Mouse (Mus musculus) ovary, adult 18-20 months (tissue): Measurements from ENCODE around the gene Fam19a1.
"Not testable (repeated sequence)": the region's sequence is repeated elsewhere in the genome, so short reads cannot be mapped to it uniquely, and the experiment has no call there.

ENCODE experiments used
- DNase-seq: peaks from one replicate; pipeline ENCODE4 v3.0.0; 2022; ENCODE audit warnings: low spot score, mixed read lengths

Gene Fam19a1

GRCm38 (mm10) chr6:96112854-96113253 is at the start of gene Fam19a1:
Gene Fam19a1, plus strand, starts transcription at chr6:96113154.
- DNase-seq = no peak

GRCm38 (mm10) chr6:96071080-96071479 is 41.9 kb upstream of the Fam19a1 start:
- DNase-seq = no peak

DNA sequence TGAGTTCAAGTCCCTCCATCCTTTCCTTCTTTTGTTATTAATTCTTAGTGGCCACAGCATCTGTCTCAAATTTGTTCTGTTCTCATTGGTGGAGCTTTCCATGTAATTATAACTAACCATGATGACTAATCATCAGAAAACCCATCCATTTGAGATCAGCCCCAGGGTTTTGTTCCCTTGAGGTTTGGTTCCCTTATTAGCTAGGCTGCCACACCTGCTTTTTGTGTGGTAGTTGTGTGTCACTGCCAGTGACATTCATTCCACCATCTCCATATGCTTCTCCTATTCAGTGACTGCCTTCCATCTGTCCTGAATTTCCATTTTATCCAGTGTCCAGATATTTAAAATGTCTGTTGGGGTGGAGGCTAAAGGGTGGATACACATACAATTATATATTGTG is 41.4 kb upstream of the Fam19a1 start:
- no peak for DNase-seq

DNA sequence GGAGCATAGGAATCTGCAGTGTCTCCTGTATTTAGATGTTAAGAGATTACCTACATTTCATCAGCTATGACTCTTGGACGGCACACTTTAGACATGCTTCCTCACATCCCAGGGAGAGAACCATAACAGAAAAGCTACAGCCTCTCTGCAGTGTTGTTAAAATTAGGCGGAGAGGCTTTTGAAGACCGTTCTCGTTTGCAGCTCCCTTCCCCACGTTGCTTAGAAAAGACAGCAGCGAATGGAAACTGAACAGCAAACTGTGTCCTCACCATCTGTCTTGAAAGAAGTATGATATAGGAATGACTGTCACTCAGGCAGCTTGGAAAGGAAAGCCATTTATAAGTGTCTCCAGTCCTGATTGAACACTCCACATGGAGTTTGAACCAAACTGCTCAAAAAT is 23.0 kb upstream of the Fam19a1 start:
- no peak for DNase-seq

DNA sequence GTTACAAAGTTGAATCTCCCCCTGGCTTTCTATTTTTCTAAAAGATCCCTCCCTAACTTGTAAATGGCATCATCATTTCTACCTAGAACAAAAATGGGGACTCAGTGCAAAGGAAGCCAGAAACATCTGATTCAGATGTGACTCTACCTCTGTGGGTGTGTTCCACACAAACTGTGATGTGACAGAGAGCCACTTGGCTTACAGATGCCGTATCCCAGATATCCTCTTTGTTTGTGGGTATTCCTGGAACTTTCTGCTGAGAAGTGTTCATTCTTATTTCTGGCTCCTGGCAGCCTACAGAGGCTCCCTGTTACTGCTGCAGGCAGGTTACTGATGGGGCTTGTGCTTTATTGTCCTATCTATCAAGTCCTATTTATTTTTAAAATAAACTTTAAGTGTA is 19.2 kb upstream of the Fam19a1 start:
- no peak for DNase-seq

- DNase-seq = no peak
Measured at GRCm38 (mm10) chr6:96098225-96098624, 14.7 kb upstream of the Fam19a1 start.

- DNase-seq = no peak
Measured at GRCm38 (mm10) chr6:96111656-96112055, 1.3 kb upstream of the Fam19a1 start.

- no peak for DNase-seq
Measured at GRCm38 (mm10) chr6:96114151-96114550, 1.2 kb downstream of the Fam19a1 start.

DNA sequence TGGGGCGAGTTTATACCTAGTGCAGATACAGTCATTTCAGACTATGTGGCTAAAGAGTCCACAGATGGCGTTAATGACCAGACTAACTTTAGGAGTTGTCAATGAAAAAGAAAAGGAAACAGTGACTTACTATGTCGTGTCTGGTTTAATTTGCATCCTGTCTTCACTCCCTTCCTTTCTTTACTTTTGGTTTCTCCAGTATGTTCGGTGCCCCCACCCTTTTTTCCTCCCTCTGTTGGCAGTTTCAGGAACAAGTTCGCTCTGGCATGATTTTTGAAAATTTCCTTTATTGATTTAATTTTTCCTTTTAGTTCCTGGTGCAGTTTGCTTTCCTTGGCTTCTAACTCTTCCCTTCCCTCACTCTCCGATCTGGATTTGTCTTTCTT is 3.2 kb downstream of the Fam19a1 start:
- no peak for DNase-seq

DNA sequence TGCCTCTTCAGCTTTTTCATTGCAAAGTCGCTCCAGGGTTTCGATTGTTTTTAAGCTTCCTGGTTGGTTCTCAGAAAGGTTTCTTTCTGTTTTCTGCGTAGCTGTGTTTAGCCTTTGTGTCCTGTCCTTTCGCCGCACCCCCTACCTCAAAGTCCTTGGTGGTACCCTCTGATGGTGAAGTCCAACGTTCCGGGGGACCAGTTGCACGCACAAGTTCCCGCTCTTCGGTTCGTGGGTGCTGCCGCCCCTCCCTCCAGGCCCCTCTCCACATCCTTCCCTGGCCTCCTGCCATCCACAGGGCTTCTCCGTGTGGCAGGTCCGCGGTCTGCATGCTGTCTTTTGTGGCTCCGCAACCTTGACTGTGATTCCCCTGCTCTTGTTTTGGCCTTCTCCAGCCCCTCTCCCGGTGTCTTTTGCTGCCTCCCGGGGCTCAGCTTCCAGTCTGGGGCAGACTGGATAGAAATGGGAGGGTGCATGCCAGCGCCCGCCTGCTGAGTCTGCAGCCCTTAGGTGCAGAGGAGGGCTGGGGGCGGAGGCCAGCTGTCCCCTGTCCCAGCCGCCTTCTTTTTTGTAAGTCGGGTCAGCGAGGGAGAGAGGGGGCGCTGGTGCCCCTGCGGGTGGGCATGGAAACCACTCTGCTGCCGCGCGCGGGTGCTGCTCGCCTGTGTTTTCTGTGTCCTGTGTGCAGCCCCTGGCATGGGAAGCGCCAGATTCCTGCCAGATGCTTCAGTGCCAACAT is 3.7 kb downstream of the Fam19a1 start:
- DNase-seq = peak; percentile 2

DNA sequence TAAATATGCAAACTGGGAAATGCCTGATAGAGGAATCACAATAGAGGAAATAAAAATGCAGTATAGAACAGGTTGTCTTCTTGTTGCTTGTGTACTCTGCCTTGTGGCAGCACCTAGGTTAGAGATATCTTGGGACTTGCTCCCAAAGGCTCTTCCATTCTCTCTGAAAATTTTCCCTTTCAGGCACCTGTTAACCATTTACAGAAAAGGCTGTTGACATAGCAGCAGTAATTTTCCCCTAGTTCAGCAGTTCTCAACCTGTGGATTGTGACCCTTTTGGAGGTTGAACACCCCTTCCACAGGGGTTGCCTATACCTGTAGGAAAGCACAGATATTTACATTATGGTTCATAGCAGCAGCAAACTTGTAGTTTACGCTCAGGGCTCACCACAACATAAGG is 30.4 kb downstream of the Fam19a1 start:
- DNase-seq = no peak

DNA sequence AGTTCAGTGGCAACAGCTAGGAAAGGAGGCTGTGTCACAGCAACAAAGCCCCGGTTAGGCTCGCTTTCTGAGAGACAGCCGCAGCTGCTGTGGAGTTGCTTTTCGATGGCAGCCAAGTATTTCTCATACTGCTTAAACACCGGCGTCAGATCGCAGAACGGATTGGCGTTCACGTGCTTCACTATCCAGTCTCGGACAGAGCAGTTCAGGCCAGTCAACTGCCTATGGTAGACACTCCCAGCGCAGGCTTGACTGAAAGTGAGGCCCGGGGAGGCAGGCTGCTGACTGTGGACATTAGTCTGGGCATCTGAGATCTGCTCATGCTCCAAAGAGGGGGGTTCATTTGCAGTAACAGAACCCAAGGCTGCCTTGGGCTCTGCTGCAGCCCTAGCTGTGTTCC is 52.4 kb downstream of the Fam19a1 start:
- DNase-seq = no peak

DNA sequence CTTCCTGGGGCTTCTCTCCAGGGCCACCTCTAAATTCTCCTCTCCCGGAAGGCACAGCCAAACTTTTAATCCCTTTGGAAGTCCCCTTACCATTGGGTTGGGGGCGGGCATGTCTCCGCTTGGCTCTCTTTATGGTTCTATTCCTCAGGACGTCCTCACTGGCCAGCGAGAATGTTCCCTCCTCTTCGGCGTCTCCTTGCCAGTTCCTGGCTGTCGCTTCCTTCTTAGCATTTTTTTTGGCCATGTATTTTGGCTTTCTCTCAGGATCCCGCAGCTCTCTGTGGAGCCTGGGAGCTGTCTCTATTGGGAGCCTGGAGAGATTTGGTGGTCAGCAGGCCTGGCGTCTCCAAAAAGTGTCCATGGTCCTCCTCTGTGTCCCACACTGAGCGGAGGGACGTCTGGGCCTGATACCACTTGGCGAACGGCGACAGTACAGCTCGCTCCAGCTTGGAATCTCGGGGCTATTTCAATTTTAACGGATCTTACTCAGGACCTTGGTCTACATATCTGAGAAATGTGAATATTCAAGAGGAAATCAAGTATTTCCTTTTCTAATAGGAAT is 52.9 kb downstream of the Fam19a1 start, which contains the start of gene 1700123L14Rik:
TSS of gene 1700123L14Rik (minus strand) at position 426 of the 562 bp plus-strand sequence.
- DNase-seq = no peak

- DNase-seq = no peak
Measured at GRCm38 (mm10) chr6:96167031-96167430, 54.1 kb downstream of the Fam19a1 start.

DNA sequence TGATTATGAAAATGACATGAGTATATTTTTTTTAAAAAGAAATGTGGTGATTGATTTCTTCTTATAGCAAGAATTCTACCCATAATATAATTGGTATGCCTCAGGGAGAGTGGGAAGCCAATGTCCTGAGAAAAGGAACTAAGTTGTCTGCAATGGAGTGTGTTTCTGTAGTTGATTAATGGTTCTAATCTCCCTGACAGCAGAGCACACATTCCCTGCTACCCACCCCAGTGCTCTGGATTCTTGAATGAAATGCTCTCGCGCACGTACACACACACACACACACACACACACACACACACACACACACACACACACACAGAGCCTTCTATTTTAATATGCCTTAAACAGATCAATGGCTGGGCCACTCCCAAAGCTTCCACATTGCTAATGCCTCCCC is 60.7 kb downstream of the Fam19a1 start:
- DNase-seq = no peak

DNA sequence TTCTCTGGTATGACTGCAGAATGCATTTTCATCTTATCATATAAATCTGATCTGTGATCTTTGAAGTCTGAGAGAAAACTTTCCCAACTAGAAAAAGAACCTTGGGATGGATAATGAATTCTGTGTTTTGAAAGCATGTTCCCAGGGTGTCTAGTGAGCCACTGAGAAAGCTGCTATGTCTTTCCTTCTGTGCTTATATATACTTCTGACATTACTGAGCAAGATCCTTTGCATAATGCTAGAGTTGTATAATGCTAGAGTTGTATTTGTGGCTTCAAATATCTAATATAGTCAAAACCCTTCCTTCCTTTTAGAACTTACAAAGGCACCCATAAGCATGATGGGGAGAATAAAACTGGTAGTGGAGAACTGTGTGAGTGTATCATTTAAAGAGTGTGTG is 65.6 kb downstream of the Fam19a1 start:
- no peak for DNase-seq

DNA sequence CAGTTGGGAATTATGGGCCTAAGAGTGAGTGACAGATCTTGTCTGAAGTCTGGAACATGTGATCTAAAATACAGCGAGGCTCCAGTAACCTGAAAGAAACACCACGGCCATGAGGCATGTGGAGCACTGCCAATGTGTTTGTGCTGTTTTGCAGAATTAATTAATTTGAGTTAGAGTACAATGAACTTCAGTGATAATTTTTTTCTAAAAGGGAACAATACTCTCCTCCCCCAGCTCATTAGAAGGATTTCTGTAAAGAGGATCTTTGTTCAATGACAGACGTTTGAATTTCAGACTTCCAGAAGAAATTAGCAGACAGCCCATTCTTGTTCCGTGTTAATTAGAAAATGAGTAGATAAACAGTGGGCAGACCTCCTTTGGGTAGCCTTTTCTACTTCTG is 70.4 kb downstream of the Fam19a1 start:
- no peak for DNase-seq

DNA sequence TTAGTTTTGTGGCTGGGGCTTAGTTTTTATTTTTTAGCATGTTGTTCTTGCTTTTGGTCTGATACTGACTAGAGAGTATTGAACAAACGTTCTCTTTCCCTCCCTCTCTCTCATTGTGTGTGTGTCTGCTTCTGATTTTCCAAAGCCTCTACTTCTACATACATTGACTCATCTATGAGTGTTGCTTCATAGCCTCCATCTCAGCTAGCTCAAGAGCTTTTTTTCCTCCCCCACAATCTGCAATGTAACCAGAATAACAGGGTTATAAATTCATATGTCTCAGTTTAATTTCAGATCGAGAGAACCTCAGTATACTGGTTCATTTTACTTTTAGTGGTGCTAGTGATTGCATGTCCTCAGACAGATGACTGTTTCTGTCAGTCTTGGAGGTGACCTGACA is 73.6 kb downstream of the Fam19a1 start:
- no peak for DNase-seq

- not testable (repeated sequence) for DNase-seq
Measured at GRCm38 (mm10) chr6:96198991-96199390, 86.0 kb downstream of the Fam19a1 start.

- no peak for DNase-seq
Measured at GRCm38 (mm10) chr6:96205395-96205794, 92.4 kb downstream of the Fam19a1 start.

DNA sequence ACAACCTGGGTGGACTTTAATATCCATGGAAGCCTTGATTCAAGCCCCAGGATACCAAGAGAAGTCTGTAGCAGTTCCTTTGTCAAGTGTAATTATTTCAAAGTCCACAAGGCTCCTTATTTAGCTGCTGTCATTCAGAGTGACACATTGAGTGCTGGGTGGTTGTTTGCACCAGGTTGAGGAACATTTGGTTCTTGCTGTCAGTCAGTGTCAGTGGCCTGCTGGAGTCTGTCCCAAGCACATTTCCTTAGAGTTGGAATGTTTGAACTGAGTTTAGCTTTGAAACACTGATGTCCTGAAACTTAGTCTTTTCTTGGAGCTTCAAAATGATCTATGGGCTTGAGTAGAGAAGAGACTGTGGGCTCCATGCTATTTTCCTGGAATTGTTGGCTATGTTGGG is 121.9 kb downstream of the Fam19a1 start:
- no peak for DNase-seq

DNA sequence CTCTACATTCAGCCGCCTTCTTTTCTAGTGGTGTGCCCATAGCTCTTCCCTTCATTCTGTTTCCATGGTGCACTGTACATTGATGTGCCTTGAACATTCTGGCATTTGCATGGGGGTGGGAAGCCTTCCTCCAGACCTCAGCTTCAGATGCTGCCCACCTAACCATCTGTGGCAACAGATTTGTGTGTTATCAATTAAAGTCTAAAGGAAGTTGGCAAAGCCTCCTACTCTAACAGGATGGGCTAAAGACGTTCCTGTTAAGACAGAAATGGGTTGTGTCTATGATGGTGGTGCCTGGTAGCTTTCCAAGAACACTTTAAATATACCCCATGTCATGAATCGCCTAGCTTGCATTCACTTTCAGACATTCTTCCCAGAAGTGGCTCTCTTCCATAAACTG is 131.4 kb downstream of the Fam19a1 start:
- no peak for DNase-seq

DNA sequence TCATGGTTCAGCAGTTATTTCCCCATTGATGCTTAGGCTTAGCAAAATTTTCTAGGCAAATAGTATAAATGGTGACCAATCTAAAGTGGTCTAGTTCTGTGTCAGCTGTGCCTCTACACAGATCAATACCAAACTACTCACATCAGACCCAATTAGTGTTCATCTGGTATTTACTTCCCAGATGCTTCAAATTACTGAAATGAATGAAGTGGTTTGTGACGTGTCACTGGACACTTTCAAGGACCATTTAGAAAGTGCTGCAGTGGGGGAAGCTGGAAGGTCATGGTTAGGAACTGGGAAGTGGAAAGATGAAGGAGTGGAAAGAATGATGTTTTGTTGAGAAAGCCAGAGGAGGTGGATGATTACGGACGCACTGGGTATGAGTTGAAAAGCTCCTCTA is 139.0 kb downstream of the Fam19a1 start:
- DNase-seq = no peak

DNA sequence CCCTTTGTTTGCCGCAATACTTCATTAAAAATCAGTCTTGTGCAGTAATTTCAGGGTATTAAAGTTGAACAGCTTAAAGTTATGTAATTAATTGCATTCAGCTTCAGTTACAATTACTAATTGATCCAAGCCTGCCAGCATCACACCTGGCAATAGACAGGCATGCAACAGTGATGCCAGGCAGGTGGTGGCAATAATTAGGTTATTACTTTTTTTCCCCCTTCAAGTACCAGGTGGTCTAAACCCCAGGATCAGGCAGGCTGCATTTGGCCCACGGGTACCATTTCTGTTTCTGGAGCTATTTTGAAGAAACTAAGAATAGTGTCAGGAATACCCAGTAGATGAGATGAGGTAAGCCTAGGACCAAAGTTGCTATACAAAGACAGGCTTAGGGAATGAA is 141.9 kb downstream of the Fam19a1 start:
- DNase-seq = no peak
